Mouse (Mus musculus) layer of hippocampus, adult 6 months (tissue): ENCODE results near the gene Ksr2. TPM values are rescaled to one million over a fixed set of nuclear protein-coding genes. Genes with fewer than 3 reads are reported as not detected.

Experiments
- long read RNA-seq, 2 experiments: library from polyadenylated mRNA; unstranded; transcript quantifications; one replicate each; pipeline ENCODE4 v2.0.0; 2019 to 2020
- polyA plus RNA-seq: library from polyadenylated mRNA; unstranded; fragments of <200 nt; fragmentation: Nextera tagmentation; gene quantifications from 2 replicates; pipeline ENCODE4 v1.2.3, GENCODE M21; 2021

Gene Ksr2
- polyA plus RNA-seq = 5.4 and 6.4 TPM in 2 replicates
- long read RNA-seq, experiment 1 = 0 reads
- long read RNA-seq, experiment 2, partial matches to known transcripts = 0 of 11 reads
- long read RNA-seq, experiment 2, other reads (novel, unspliced or antisense) = 10 of 11 reads

GRCm38 (mm10) chr5:117413507-117414501 lies at the start of gene Ksr2:
TSS of gene Ksr2 (plus strand) at chr5:117414000.

DNA sequence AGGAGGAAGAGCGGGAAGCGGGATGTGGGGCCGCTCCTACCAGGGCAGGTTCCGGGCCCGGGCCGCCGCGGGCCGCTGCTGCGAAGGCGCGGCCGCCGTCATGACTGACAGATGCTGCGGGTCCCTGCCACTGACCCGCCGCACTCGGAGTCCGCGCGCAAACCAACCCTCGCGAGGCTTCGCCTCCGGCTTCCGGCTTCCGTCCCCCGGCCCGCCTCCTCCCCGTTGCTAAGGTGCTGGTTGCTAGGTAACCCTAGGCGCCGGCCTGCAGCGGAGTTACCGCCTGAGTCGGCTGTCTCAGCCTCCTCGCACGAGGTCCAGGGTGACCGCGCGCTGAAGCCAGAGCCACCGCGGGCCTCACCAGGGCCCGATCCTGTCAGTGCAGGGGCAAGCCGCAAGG lies 24.9 kb upstream of the Ksr2 start, which contains the start of gene Rfc5:
TSS of gene Rfc5 (minus strand) at position 171 of the 400 bp plus-strand sequence.

DNA sequence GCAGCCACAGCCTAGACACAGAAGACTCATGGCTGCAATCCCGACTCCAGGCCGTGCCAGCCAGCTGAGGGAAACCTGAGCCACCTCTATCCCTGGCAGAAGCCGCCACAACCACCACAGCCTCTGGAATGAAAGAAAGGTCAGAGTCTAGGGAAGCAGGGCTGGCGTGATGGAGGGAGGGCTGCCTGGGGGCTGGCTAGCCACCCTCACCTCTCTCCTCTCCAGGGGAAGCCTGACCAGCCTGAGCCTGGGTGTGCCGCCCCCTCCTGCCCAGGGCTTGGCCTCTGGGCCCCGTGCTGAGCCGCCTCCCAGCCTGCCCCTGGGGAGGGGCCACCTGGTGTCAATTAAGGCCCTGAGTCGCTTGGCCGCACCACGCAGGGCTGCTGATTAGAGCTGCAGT lies 366.9 kb downstream of the Ksr2 start, which contains the start of gene Nos1:
TSS of gene Nos1 (plus strand) at position 352 of the 400 bp plus-strand sequence.

Other genes with a start within 250 kb of the Ksr2 start
- gene Pebp1, start 126.4 kb upstream of the Ksr2 start, polyA plus RNA-seq = 1,266 and 1,296 TPM in 2 replicates
- 0.39 and 0.94 TPM in 2 replicates for gene Vsig10, start 94.9 kb upstream of the Ksr2 start, polyA plus RNA-seq
- 51.1 and 52.1 TPM in 2 replicates for gene Wsb2, start 56.7 kb upstream of the Ksr2 start, polyA plus RNA-seq
- 15.6 and 15.8 TPM in 2 replicates for gene Rfc5, start 25.0 kb upstream of the Ksr2 start, polyA plus RNA-seq